Mouse (Mus musculus) midbrain, postnatal 0 days (tissue): ENCODE results near the gene Nfkbie. TPM values are rescaled to one million over a fixed set of nuclear protein-coding genes. Genes with fewer than 3 reads are reported as not detected.

Source experiments
- ATAC-seq: fragments of 200-750 bp; cut with Nextera tagmentation; 2 replicates; pipeline ENCODE4 v1.8.0; 2017; ENCODE audit warnings: moderate number of reproducible peaks, mild to moderate bottlenecking, moderate TSS enrichment, moderate library complexity; ENCODE audit not compliant: low FRiP score
- DNase-seq: peaks from one replicate; pipeline ENCODE4 v3.0.0-alpha.2; 2015; ENCODE audit warnings: low spot score
- H3K27ac ChIP-seq: fragments of 300-500 bp; sonication (generic); 2 replicates; pipeline ENCODE4 v1.5.1; 2014; ENCODE audit warnings: low read depth, mild to moderate bottlenecking, low read length, mixed read lengths
- H3K27me3 ChIP-seq: fragments of 300-500 bp; sonication (generic); 2 replicates; pipeline ENCODE4 v1.6.1; 2014; ENCODE audit warnings: low read length, control low read depth, mixed read lengths; ENCODE audit not compliant: insufficient read depth
- H3K36me3 ChIP-seq: fragments of 300-500 bp; sonication (generic); 2 replicates; pipeline ENCODE4 v1.6.1; 2014; ENCODE audit warnings: low read length, control low read depth, mixed read lengths; ENCODE audit not compliant: insufficient read depth
- H3K4me1 ChIP-seq: fragments of 300-500 bp; sonication (generic); 2 replicates; pipeline ENCODE4 v1.6.1; 2014; ENCODE audit warnings: mild to moderate bottlenecking, control low read depth, antibody characterized with exemption, low read length, mixed read lengths; ENCODE audit not compliant: insufficient read depth
- H3K4me2 ChIP-seq: fragments of 300-500 bp; sonication (generic); 2 replicates; pipeline ENCODE4 v1.6.1; 2014; ENCODE audit warnings: low read depth, mild to moderate bottlenecking, low read length, mixed read lengths; ENCODE audit not compliant: poor library complexity, severe bottlenecking
- H3K4me3 ChIP-seq: fragments of 300-500 bp; sonication (generic); 2 replicates; pipeline ENCODE4 v1.5.1; 2014; ENCODE audit warnings: low read depth, mild to moderate bottlenecking, low read length, moderate library complexity
- H3K9ac ChIP-seq: fragments of 300-500 bp; sonication (generic); replicated peaks from 2 replicates; pipeline ENCODE4 v1.6.1; 2014; ENCODE audit warnings: mild to moderate bottlenecking, low read length, moderate library complexity, mixed read lengths; ENCODE audit not compliant: poor library complexity, severe bottlenecking
- H3K9me3 ChIP-seq: fragments of 300-500 bp; sonication (generic); 2 replicates; pipeline ENCODE4 v1.6.1; 2016; ENCODE audit warnings: low read length, control low read depth
- CTCF ChIP-seq: IDR thresholded peaks from 2 replicates; pipeline ENCODE4 v1.5.1; 2016; ENCODE audit warnings: antibody characterized with exemption, mild to moderate bottlenecking
- WGBS: fragments of 180-500 bp; shearing (Covaris S2); extraction: QIAGEN DNeasy Blood & Tissue Kit; methylation state at CpG from one replicate; pipeline ENCODE4 v1.1.7; 2014; 5-methylcytosine and 5-hydroxymethylcytosine counted together
- polyA plus RNA-seq: library from polyadenylated mRNA; unstranded; fragments of >200 nt; fragmentation: Nextera tagmentation; extraction: Ambion mirVana; gene quantifications from 2 replicates; pipeline ENCODE4 v1.2.1, GENCODE M21; 2015
- total RNA-seq: library from RNA; depleted of rRNA; stranded (reverse); fragments of >200 nt; gene quantifications from 2 replicates; pipeline ENCODE4 v1.2.3, GENCODE M21; 2014

Gene Nfkbie
- total and polyA plus RNA-seq, 2 experiments from 2014 or later: 2.5 to 4.8 TPM

DNA sequence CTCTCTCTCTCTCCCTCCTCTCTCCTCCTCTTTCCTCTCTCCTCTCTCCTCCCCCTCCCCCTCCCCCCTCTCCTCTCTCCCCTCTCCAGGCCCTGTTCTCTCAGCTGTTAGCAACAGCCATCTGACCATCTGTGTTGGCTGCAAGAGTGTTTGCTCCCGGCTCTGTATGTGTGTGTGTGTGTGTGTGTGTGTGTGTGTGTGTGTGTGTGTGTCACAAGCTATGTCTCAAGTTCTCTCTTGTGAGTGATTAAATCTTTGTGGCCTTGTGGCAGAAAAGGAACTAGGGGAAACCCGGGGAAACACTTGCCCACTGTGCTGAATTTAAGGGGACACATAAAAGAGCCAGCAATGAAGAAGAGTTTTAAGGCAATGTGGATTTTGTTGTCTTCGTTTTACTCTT lies 42.3 kb downstream of the Nfkbie start:
- H3K4me3 ChIP-seq: no peak overlapping the region
- DNase-seq: peak; percentile 83
- 40% methylated on average over 3 of the region's 3 CpGs for WGBS

DNA sequence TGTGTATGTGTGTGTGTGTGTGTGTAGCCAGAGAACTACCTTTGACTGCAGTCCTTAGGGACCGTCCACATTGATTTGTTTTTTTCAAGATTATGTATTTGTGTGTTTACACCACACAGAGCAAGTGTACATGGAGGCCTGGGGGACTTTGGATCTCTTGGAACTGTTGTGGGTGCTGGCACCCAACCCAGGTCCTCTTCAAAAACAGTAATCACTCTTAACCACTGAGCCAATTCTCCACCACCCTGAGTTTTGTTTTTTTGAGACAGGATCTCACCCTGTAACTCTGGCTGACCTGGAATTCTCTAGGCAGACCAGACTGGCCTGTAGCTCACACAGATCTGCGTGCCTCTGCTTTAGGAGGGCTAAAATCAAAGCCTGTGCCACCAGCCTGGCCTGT lies 42.9 kb downstream of the Nfkbie start:
- 93% methylated on average over 2 of the region's 2 CpGs for WGBS
- H3K9me3 ChIP-seq: no peaks in the 10 kb centered on the region
- DNase-seq: no peak
- no peaks in the 10 kb centered on the region for H3K36me3 ChIP-seq
- ATAC-seq: no peak
- H3K27me3 ChIP-seq: peaks cover 20% of the 10 kb centered on the region
- H3K9ac ChIP-seq: no peak overlapping the region
- TF ChIP-seq CTCF: no peak
- H3K4me1 ChIP-seq: peaks cover 9% of the 10 kb centered on the region
- no peak overlapping the region for H3K4me2 ChIP-seq
- no peak overlapping the region for H3K4me3 ChIP-seq
- H3K27ac ChIP-seq: no peak overlapping the region

More for the DNA sequence above, 42.3 kb downstream of the Nfkbie start:
- H3K9ac ChIP-seq: no peak overlapping the region
- H3K4me1 ChIP-seq: peaks cover 9% of the 10 kb centered on the region
- TF ChIP-seq CTCF: no peak
- no peaks in the 10 kb centered on the region for H3K9me3 ChIP-seq
- H3K27me3 ChIP-seq: peaks cover 24% of the 10 kb centered on the region
- no peak overlapping the region for H3K27ac ChIP-seq
- ATAC-seq: no peak
- no peaks in the 10 kb centered on the region for H3K36me3 ChIP-seq
- no peak overlapping the region for H3K4me2 ChIP-seq

DNA sequence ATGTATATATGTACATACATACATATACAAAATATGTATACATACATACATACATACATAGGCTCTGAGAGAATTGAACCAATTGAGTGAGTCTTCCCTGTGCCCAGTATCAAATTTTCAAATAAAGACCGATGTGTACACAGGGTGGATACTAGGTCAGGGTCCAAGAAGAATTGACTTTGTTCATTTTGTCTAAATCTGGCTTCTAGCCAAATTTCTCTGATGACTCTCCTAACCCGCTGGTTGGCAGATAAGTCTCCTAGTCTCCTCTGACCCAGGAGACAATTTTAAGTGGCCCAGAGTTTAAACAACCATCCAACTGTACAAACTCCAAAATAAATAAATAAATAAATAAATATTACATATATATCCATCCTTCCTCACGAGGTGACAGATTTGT lies 43.4 kb downstream of the Nfkbie start:
- Histone ChIP-seq H3K9ac (no peak overlapping the region), H3K9me3 (no peaks in the 10 kb centered on the region), H3K4me1 (peaks cover 9% of the 10 kb centered on the region), H3K27ac (no peak overlapping the region), H3K4me2 (peak overlapping the region; percentile 51), H3K4me3 (no peak overlapping the region), H3K36me3 (no peaks in the 10 kb centered on the region), H3K27me3 (peaks cover 16% of the 10 kb centered on the region)
- ATAC-seq: no peak
- DNase-seq: no peak
- WGBS: 38% methylated on average over 3 of the region's 3 CpGs
- no peak for TF ChIP-seq CTCF

DNA sequence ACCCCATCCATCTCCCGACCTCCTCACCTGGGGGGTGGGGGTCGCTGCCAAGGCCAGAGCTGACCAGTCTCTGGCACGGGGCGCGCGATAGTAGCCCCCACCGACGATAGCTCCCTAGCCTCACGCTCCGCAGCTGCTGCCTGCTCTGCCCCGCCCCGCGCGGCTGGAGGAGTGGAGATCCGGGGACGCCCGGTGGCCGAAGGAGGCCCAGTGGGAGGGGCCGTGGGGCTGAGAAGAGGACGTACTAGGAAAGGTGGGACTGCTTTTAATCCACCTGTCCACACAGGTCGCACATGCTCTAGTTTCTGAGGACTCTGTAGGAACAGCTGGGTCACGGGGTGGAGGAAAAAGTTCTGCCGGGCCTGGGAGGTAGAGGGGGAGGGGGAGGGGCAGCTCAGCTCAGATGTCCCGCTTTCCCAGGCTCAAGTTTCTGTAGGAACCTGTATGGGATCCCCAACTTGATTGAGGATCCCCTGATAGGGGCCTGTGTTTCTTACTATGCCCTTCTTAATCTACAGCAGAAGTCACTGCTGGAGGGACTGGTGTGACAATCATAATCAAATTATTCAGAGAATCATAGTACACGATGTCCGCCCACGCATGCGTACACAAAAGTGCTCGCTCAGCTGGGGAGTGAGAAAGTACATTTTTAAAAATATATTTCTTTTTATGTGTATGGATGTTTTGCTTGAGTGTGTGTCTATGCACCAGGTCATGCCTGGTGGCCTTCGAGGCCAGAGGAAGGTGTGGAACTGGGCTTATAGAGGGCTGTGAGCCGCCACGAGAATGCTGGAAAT lies 44.1 kb downstream of the Nfkbie start, which contains the start of gene Slc29a1:
Gene Slc29a1, minus strand, starts transcription at position 161 of the 797 bp plus-strand sequence.
- H3K4me3 ChIP-seq: peak within 1 kb of the TSS; percentile 15; the same call in 1 of the 2 replicates
- H3K27ac ChIP-seq: no peak within 1 kb of the TSS
- no peak for TF ChIP-seq CTCF
- H3K4me1 ChIP-seq: peaks cover 4% of the 10 kb centered on the region
- H3K9ac ChIP-seq: no peak within 1 kb of the TSS
- H3K27me3 ChIP-seq: peaks cover 16% of the 10 kb centered on the region
- 16% methylated on average over 32 of the region's 32 CpGs for WGBS
- DNase-seq: no peak
- no peak for ATAC-seq
- no peaks in the 10 kb centered on the region for H3K9me3 ChIP-seq
- no peaks in the 10 kb centered on the region for H3K36me3 ChIP-seq
- H3K4me2 ChIP-seq: peak within 1 kb of the TSS; percentile 51

DNA sequence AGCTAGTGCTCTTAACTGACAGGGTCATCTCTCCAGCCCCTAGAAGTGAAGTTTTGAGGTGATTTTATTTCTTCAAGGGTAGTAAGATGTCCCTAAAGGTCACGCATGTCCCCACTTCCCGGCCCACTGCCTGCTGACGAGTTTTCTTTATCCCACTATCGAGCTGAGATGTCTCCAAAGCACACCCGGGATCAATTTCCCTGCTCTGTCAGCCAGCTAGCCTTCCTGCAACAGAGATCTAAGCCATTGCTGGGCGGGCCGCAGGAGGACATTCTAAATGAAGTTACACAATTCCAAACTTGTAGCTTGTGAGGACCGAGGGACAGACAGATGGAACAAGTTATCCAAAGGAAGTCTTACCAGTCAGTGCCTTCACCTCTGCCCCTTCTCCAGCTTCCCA lies 44.8 kb downstream of the Nfkbie start:
- Histone ChIP-seq H3K4me1 (no peaks in the 10 kb centered on the region; the same call in 1 of the 2 replicates), H3K4me2 (no peak overlapping the region), H3K27me3 (peaks cover 16% of the 10 kb centered on the region), H3K9me3 (no peaks in the 10 kb centered on the region), H3K27ac (no peak overlapping the region), H3K36me3 (no peaks in the 10 kb centered on the region), H3K4me3 (no peak overlapping the region), H3K9ac (no peak overlapping the region)
- no peak for TF ChIP-seq CTCF
- WGBS: 57% methylated on average over 8 of the region's 8 CpGs
- DNase-seq (no peak), ATAC-seq (no peak)

GRCm38 (mm10) chr17:45601325-45601724 lies 45.8 kb downstream of the Nfkbie start:
- Histone ChIP-seq H3K9me3 (no peaks in the 10 kb centered on the region), H3K4me1 (no peaks in the 10 kb centered on the region; the same call in 1 of the 2 replicates), H3K9ac (no peak overlapping the region), H3K27me3 (peaks cover 16% of the 10 kb centered on the region), H3K36me3 (no peaks in the 10 kb centered on the region), H3K4me2 (no peak overlapping the region), H3K27ac (no peak overlapping the region), H3K4me3 (no peak overlapping the region)
- no peak for TF ChIP-seq CTCF
- no peak for ATAC-seq
- 21% methylated on average over 22 of the region's 22 CpGs for WGBS
- no peak for DNase-seq
